Mouse (Mus musculus): Measurements from ENCODE around the gene Scg2. TPM values are rescaled to one million over a fixed set of nuclear protein-coding genes. Genes with fewer than 3 reads are reported as not detected.

The Scg2 gene
- polyA plus RNA-seq (2014; fragmentation: Illumina TruSeq; extraction: RNeasy Lipid Tissue Mini Kit (QIAGEN cat#74804); ENCODE audit: low read depth, low replicate concordance), result not detected

DNA sequence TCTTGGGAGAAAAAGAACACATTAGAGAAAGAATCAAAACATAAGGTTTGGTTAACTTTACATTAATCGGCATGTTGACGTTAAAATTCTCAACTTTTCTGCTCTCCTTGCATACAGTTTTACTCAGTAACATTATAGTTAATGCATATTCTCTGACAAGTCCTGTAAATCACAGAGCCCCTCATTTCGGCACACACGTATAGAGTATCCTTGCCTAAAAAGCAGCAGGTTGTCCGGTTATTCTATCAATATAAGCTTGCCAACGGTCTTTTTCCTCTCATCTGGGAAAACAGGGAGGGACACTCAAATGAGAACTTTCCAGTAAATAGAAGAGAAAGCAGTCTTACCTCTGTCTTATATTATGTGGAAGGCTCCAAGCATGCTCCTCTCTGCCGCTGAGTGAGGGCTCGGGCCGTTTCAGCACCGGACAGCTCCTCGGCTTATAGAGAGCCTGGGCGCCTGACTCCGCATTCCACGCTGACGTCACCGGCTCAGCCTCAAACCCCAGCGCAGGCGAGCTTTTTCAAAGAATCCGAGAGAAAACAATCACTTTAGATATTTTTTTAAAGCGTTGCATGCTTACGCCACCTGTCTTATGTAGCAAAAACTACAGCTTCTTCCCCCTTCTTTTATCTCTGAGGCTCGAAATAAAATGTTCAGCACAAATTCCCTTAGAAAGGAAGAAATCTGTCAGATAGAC lies at the start of gene Scg2:
Gene Scg2 (minus strand): TSS at position 512 of the 700 bp plus-strand sequence.

Other genes starting within 250 kb of the Scg2 start
- 1.9 TPM for gene Ap1s3, start 231.9 kb upstream of the Scg2 start, polyA plus RNA-seq (2014; fragmentation: Illumina TruSeq; extraction: RNeasy Lipid Tissue Mini Kit (QIAGEN cat#74804); ENCODE audit: low read depth, low replicate concordance)

Measured in liver, adult 10 weeks (tissue).